Mouse (Mus musculus) c-Kit-negative CD71-positive TER-119-positive erythroid progenitor cells, embryonic 14.5 days (primary cell): ENCODE measurements around the gene Slc7a11.

Source experiments
- DNase-seq: peaks from one replicate; pipeline ENCODE4 v3.0.0-alpha.2; 2013; ENCODE audit warnings: low read depth, low spot score

Slc7a11 gene

GRCm38 (mm10) chr3:49866061-49866515 is 577.3 kb downstream of the Slc7a11 start:
- DNase-seq, result no peak

- no peak for DNase-seq
Observed at GRCm38 (mm10) chr3:49856797-49857196, 586.6 kb downstream of the Slc7a11 start.

GRCm38 (mm10) chr3:49854277-49854676 is 589.1 kb downstream of the Slc7a11 start:
- DNase-seq, result no peak

- DNase-seq, result no peak
Observed at GRCm38 (mm10) chr3:49842971-49843370, 600.4 kb downstream of the Slc7a11 start.
